Mouse (Mus musculus) right cerebral cortex, postnatal 4 days (tissue): ENCODE results near the gene Sh3d21.
A peak's percentile ranks its signal among the peaks of the same experiment; 100 is the strongest.

ENCODE experiments used
- DNase-seq: peaks from one replicate; pipeline ENCODE4 v3.0.0-alpha.2; 2022

The Sh3d21 gene

GRCm38 (mm10) chr4:126105131-126105783, 58.0 kb downstream of the Sh3d21 start:
- DNase-seq = no peak

DNA sequence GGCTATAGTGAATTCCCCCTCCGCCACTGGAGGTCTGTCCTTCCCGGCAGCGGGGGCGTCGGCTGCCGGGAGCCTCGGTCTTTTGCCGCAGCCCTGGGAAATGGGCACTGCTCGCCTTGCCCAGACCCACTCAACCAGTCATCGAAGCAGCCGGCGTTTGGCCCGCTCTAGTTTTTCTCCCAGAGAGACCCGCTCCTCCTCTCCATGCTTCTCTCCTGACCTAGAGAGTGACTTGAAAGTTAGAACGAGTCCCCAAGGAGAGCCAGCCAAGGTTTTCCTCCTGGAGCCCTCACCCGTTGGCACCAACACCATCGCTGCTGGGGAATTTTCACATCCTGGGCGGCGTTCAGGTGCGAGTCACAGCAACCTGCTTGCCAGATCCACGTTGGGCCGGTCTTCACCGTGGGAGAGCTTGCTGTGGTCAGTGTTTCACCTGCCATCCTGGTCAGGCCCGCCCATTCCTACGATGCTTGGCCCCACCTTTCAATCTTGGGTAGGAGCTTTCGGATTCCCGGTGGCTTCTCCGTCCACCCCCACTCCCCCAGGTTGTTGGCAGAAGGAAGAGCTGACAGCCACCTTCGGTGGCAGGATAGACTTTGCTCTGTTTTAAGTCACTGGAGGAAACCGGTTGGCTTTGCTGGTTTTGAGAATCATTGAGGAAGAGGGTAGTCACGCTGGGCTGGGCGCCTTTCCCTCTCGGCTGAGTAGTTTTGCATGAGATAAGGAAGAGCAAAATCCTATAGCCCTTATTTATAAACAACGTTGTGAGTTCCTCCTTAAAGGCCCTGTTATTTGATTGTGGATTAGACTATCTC, 58.8 kb downstream of the Sh3d21 start:
- DNase-seq = peak; percentile 48

DNA sequence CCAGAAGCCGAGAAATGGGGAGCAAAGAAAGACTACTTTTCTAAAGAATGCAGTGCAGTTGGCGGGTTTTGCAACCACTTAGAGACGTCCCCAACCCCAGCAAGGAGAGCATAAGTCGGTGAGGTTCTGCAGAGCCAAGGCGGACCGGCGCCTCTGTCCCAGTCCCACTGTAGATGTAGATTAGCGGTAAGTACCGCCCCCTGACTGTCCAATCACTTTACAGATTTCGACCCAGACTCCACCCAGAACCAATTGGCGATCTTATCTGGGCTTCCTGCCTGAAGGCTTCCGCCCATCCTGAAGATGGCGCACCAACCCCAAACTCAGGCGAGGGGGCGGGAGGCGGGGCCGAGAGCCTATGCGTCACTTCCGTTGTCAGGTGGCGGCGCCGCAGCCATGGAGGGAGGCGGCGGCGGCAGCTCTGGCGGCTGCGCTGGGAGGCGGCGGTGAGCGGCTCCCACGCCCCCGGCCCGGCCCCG, 59.7 kb downstream of the Sh3d21 start, which contains the start of gene Stk40:
Stk40 (plus strand) TSS at position 368 of the 479 bp plus-strand sequence.
- DNase-seq = peak; percentile 95

GRCm38 (mm10) chr4:126103057-126103581, 60.2 kb downstream of the Sh3d21 start:
- peak; percentile 69 for DNase-seq

DNA sequence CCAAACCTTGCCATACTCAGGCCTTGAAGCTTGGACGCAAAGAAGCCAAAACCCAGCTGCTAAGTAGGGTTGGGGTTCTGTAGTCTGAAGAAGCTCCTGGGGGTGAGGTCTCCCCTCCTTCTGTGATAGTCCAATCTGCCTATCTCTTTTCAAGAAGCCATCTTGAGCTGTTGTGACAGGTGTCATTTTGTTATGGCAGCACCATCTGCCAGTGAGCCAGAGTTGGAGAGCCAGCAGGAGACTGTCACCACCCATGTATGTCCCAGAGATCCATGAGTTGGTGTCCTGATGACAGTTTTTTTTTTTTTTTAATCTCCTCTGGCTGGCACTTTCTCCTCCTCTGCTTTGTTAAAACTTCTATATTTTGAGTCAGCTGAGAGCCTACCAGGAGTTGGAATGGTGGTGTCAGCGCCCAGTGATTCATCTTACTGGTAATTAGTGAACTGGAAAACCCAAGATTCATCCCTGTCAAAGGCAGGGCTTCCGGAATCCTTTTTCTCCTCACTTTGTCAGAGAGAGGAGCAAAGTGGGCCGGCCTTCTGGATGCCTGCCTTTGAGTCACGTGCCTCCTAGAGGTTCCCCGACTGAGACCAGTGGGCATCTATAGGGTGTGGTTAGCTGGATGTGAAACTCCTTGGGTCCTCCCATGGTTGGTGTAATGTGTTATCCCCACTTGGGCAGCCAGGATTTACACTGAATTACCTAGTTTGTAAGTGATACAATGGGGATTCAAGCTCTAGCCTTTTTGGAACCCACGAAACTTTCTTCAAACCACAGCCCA, 61.0 kb downstream of the Sh3d21 start:
- DNase-seq = no peak

- no peak for DNase-seq
Measured at GRCm38 (mm10) chr4:126100764-126101163, 62.5 kb downstream of the Sh3d21 start.
